In the genomic region with DNA sequence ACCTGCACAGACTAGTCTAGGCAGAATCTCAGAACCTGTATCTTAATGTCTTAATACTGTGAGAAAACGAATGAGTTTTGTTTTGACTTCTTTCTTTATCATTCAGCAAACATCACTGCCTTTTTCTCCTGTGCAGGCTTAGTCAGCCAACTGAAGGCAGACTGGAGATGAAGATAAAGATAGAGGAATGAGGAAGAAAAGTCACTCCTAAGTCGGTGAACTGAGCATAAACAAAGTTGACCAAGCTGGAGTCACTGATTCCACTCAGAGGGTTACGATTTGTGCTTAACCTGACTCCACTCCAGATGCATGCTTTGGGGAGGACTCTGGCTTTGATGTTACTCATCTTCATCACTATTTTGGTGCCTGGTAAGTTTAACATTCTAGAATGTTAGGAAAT, we compare ENCODE assay signal across 26 mouse cellular contexts. TPM values are rescaled to one million over a fixed set of nuclear protein-coding genes. Genes with fewer than 3 reads are reported as not detected.
"Had no signal": no experiment of that assay in that cellular context is flagged by ENCODE, and none has a peak within 500 bp of the region (broad histone marks: within the 10 kb centered on the region; RNA-seq: fewer than 3 reads in every experiment).

A gene (plus strand): TSS at position 211 of the 400 bp plus-strand sequence.

- ATAC-seq: intestine, embryonic 15.5 days; liver, postnatal 0 days; lung, postnatal 0 days had no signal

- H3K4me1 ChIP-seq: intestine, embryonic 15.5 days; limb, embryonic 12.5 days; limb, embryonic 15.5 days; megakaryocyte, embryonic 14.5 days; midbrain, embryonic 10.5 days; neural tube, embryonic 13.5 days had no signal

- H3K9ac ChIP-seq: intestine, embryonic 15.5 days; limb, embryonic 12.5 days; limb, embryonic 15.5 days; liver, embryonic 14.5 days; liver, postnatal 0 days; lung, embryonic 14.5 days; neural tube, embryonic 13.5 days had no signal

- H3K4me2 ChIP-seq: intestine, embryonic 15.5 days; limb, embryonic 12.5 days; limb, embryonic 15.5 days; liver, embryonic 11.5 days; lung, embryonic 14.5 days; neural tube, embryonic 13.5 days had no signal

- H3K36me3 ChIP-seq: intestine, embryonic 15.5 days; limb, embryonic 12.5 days; limb, embryonic 15.5 days; midbrain, embryonic 10.5 days; neural tube, embryonic 13.5 days had no signal

- H3K9me3 ChIP-seq: intestine, embryonic 15.5 days; limb, embryonic 12.5 days; limb, embryonic 15.5 days; megakaryocyte, embryonic 14.5 days; midbrain, embryonic 10.5 days; neural tube, embryonic 13.5 days had no signal

- H3K27me3 ChIP-seq: intestine, embryonic 15.5 days; limb, embryonic 12.5 days; limb, embryonic 15.5 days; megakaryocyte, embryonic 14.5 days; neural tube, embryonic 13.5 days had no signal

- H3K4me3 ChIP-seq: intestine, embryonic 15.5 days; limb, embryonic 12.5 days; limb, embryonic 15.5 days; megakaryocyte, embryonic 14.5 days; midbrain, embryonic 10.5 days; myocyte; neural tube, embryonic 13.5 days had no signal

- DNase-seq: kidney, adult 18-20 months; kidney, adult 9 months; kidney, postnatal 14 days; kidney, postnatal 4 days; left cerebral cortex, postnatal 4 days; liver, postnatal 0 days; lung, embryonic 14.5 days; lung, postnatal 36 days; midbrain, embryonic 14.5 days; retina, postnatal 1 day; thymus, adult 18-20 months; thymus, postnatal 14 days had no signal

- H3K27ac ChIP-seq: intestine, embryonic 15.5 days; limb, embryonic 12.5 days; limb, embryonic 15.5 days; liver, embryonic 14.5 days; midbrain, embryonic 10.5 days; neural tube, embryonic 13.5 days had no signal

RNA-seq across cellular contexts. Expression of the gene that starts here (rescaled TPM):
- total RNA-seq: layer of hippocampus, adult 18-20 months; left cerebral cortex, adult 8-10 months; left cerebral cortex, postnatal 14 days had no signal
- polyA plus RNA-seq: limb, embryonic 12.5 days; midbrain, embryonic 10.5 days; midbrain, embryonic 14.5 days; myocyte; neural tube, embryonic 13.5 days; small intestine, adult 2 months had no signal
